ENCODE assay signal across 27 mouse cellular contexts in genomic region chr8:124630891-124631290, GRCm38 (mm10). TPM values are rescaled to one million over a fixed set of nuclear protein-coding genes. Genes with fewer than 3 reads are reported as not detected.
DNase-seq lines count a peak whose midpoint lies in the region; ATAC-seq and TF ChIP-seq lines count a peak whose summit lies in the region.
"Had no signal": no experiment of that assay in that cellular context is flagged by ENCODE, and none has a peak within 500 bp of the region (broad histone marks: within the 10 kb centered on the region; RNA-seq: fewer than 3 reads in every experiment).

No protein-coding gene starts in this region.

- no peak for TF ChIP-seq CTCF in cerebellum, adult 2 months (IDR thresholded peaks at IDR 0.05; ENCODE audit: borderline replicate concordance, insufficient read depth, low read depth, low read length)
- no peak for TF ChIP-seq CTCF in hindbrain, postnatal 0 days (IDR thresholded peaks at IDR 0.05; ENCODE audit: low read depth)

- H3K4me2 ChIP-seq in hindbrain, postnatal 0 days (ENCODE audit: low read depth, low read length) = no peak overlapping the region
- H3K4me2 ChIP-seq in hindbrain, embryonic 12.5 days (replicated peaks) = no peak overlapping the region
- no peak overlapping the region for H3K4me2 ChIP-seq in neural tube, embryonic 14.5 days (ENCODE audit: low read depth, low read length)
- no peak overlapping the region for H3K4me2 ChIP-seq in neural tube, embryonic 15.5 days
- H3K4me2 ChIP-seq: embryonic facial prominence, embryonic 12.5 days; embryonic facial prominence, embryonic 15.5 days; heart, embryonic 12.5 days; heart, embryonic 15.5 days; hindbrain, embryonic 15.5 days; intestine, embryonic 15.5 days had no signal

- no peak for ATAC-seq in hindbrain, postnatal 0 days
- no peak for ATAC-seq in hindbrain, embryonic 12.5 days (ENCODE audit: low FRiP score)
- no peak for ATAC-seq in neural tube, embryonic 14.5 days (ENCODE audit: low read depth)
- no peak for ATAC-seq in neural tube, embryonic 15.5 days (ENCODE audit: low FRiP score)
- ATAC-seq: forebrain, embryonic 14.5 days; forebrain, postnatal 0 days; intestine, embryonic 15.5 days; Patski had no signal

- WGBS in cerebellum, adult 2 months = 48% methylated on average over 4 of the region's 4 CpGs
- WGBS in hindbrain, postnatal 0 days = 58% methylated on average over 4 of the region's 4 CpGs
- 84% methylated on average over 4 of the region's 4 CpGs for WGBS in hindbrain, embryonic 12.5 days
- WGBS in neural tube, embryonic 14.5 days = 79% methylated on average over 4 of the region's 4 CpGs
- WGBS in neural tube, embryonic 15.5 days = 84% methylated on average over 4 of the region's 4 CpGs

- no peak for DNase-seq in cerebellum, adult 2 months
- no peak for DNase-seq in cerebellum, adult 8-10 months
- peak; percentile 26 for DNase-seq in gastrocnemius, adult 18-20 months (ENCODE audit: low spot score)
- no peak for DNase-seq in gastrocnemius, postnatal 10 days
- DNase-seq in hindbrain, postnatal 0 days (ENCODE audit: low spot score) = no peak
- DNase-seq: adrenal gland, postnatal 10 days; adrenal gland, postnatal 36 days; forebrain, postnatal 0 days had no signal

- no peaks in the 10 kb centered on the region; the same call in 1 of the 2 replicates for H3K36me3 ChIP-seq in hindbrain, postnatal 0 days (ENCODE audit: insufficient read depth, low read length)
- H3K36me3 ChIP-seq in hindbrain, embryonic 12.5 days = peaks cover 3% of the 10 kb centered on the region
- no peaks in the 10 kb centered on the region for H3K36me3 ChIP-seq in neural tube, embryonic 14.5 days (ENCODE audit: control insufficient read depth, insufficient read depth, low read length)
- peaks cover 8% of the 10 kb centered on the region; the same call in 1 of the 2 replicates for H3K36me3 ChIP-seq in neural tube, embryonic 15.5 days
- H3K36me3 ChIP-seq: intestine, embryonic 15.5 days had no signal

- H3K4me1 ChIP-seq in cerebellum, adult 2 months (ENCODE audit: control insufficient read depth, insufficient read depth, low read length) = peaks cover 26% of the 10 kb centered on the region
- H3K4me1 ChIP-seq in hindbrain, postnatal 0 days (ENCODE audit: insufficient read depth, low read length) = peaks cover 9% of the 10 kb centered on the region
- no peaks in the 10 kb centered on the region for H3K4me1 ChIP-seq in hindbrain, embryonic 12.5 days
- no peaks in the 10 kb centered on the region for H3K4me1 ChIP-seq in neural tube, embryonic 14.5 days (ENCODE audit: control insufficient read depth, insufficient read depth, low read length)
- 0 out of 2 replicates have a peak, but pooled peaks cover 5% of the 10 kb centered on the region for H3K4me1 ChIP-seq in neural tube, embryonic 15.5 days

- no peak overlapping the region for H3K4me3 ChIP-seq in cerebellum, adult 2 months (replicated peaks; ENCODE audit: insufficient read depth, low read depth, low read length)
- no peak overlapping the region for H3K4me3 ChIP-seq in hindbrain, postnatal 0 days (ENCODE audit: low read length)
- H3K4me3 ChIP-seq in hindbrain, embryonic 12.5 days = no peak overlapping the region
- H3K4me3 ChIP-seq in neural tube, embryonic 14.5 days (ENCODE audit: low read depth, low read length) = no peak overlapping the region
- no peak overlapping the region for H3K4me3 ChIP-seq in neural tube, embryonic 15.5 days (replicated peaks)
- H3K4me3 ChIP-seq: embryonic facial prominence, embryonic 12.5 days; embryonic facial prominence, embryonic 15.5 days; heart, embryonic 12.5 days; heart, embryonic 15.5 days; hindbrain, embryonic 15.5 days; intestine, embryonic 15.5 days had no signal

- no peaks in the 10 kb centered on the region for H3K9me3 ChIP-seq in hindbrain, postnatal 0 days (ENCODE audit: low read length)
- no peaks in the 10 kb centered on the region for H3K9me3 ChIP-seq in hindbrain, embryonic 12.5 days (replicated peaks)
- H3K9me3 ChIP-seq in neural tube, embryonic 14.5 days (ENCODE audit: control insufficient read depth, low read length) = no peaks in the 10 kb centered on the region
- H3K9me3 ChIP-seq in neural tube, embryonic 15.5 days (replicated peaks) = no peaks in the 10 kb centered on the region
- H3K9me3 ChIP-seq: embryonic facial prominence, embryonic 12.5 days; embryonic facial prominence, embryonic 15.5 days; heart, embryonic 12.5 days; heart, embryonic 15.5 days; hindbrain, embryonic 15.5 days; intestine, embryonic 15.5 days had no signal

- TF ChIP-seq POLR2A in cerebellum, adult 2 months (IDR thresholded peaks at IDR 0.05; ENCODE audit: borderline replicate concordance, insufficient read depth, low read length) = no peak

- no peak overlapping the region for H3K9ac ChIP-seq in hindbrain, postnatal 0 days (replicated peaks; ENCODE audit: low read length)
- H3K9ac ChIP-seq in hindbrain, embryonic 12.5 days = no peak overlapping the region
- no peak overlapping the region for H3K9ac ChIP-seq in neural tube, embryonic 14.5 days (replicated peaks; ENCODE audit: low read depth, low read length)
- no peak overlapping the region for H3K9ac ChIP-seq in neural tube, embryonic 15.5 days (replicated peaks)
- H3K9ac ChIP-seq: embryonic facial prominence, embryonic 12.5 days; embryonic facial prominence, embryonic 15.5 days; forebrain, postnatal 0 days; heart, embryonic 12.5 days; hindbrain, embryonic 15.5 days; intestine, embryonic 15.5 days had no signal

- peak overlapping the region; percentile 42; the same call in 1 of the 2 replicates for H3K27ac ChIP-seq in cerebellum, adult 2 months (ENCODE audit: insufficient read depth, low read length)
- peak overlapping the region; percentile 48; the same call in 1 of the 2 replicates for H3K27ac ChIP-seq in hindbrain, postnatal 0 days
- no peak overlapping the region for H3K27ac ChIP-seq in hindbrain, embryonic 12.5 days
- H3K27ac ChIP-seq in neural tube, embryonic 14.5 days (ENCODE audit: low read depth, low read length) = peak overlapping the region; percentile 6; the same call in 1 of the 2 replicates
- H3K27ac ChIP-seq in neural tube, embryonic 15.5 days (replicated peaks) = no peak overlapping the region
- H3K27ac ChIP-seq: embryonic facial prominence, embryonic 12.5 days; embryonic facial prominence, embryonic 15.5 days; hindbrain, embryonic 15.5 days had no signal

- H3K27me3 ChIP-seq in cerebellum, adult 2 months (ENCODE audit: control insufficient read depth, insufficient read depth, low read length) = no peaks in the 10 kb centered on the region
- no peaks in the 10 kb centered on the region for H3K27me3 ChIP-seq in hindbrain, postnatal 0 days (ENCODE audit: insufficient read depth, low read length)
- no peaks in the 10 kb centered on the region for H3K27me3 ChIP-seq in hindbrain, embryonic 12.5 days
- no peaks in the 10 kb centered on the region for H3K27me3 ChIP-seq in neural tube, embryonic 14.5 days (ENCODE audit: control insufficient read depth, insufficient read depth, low read length)
- H3K27me3 ChIP-seq in neural tube, embryonic 15.5 days (replicated peaks) = no peaks in the 10 kb centered on the region
- H3K27me3 ChIP-seq: embryonic facial prominence, embryonic 12.5 days; embryonic facial prominence, embryonic 15.5 days; heart, embryonic 12.5 days; heart, embryonic 15.5 days; hindbrain, embryonic 15.5 days; intestine, embryonic 15.5 days; Patski had no signal

RNA-seq across cellular contexts. Expression of gene 2310022B05Rik, which starts 32.3 kb away (rescaled TPM):
- 63.8 and 67.8 TPM in 2 replicates for polyA plus RNA-seq in cerebellum, adult 2 months (2012; rRNA removed)
- 10 to 100 TPM; 10.0 to 15.7 TPM for total RNA-seq in gastrocnemius, adult 18-20 months (2021)
- 10 to 100 TPM; 31.7 to 42.0 TPM for total RNA-seq in gastrocnemius, postnatal 10 days (2021)
- 100 and 106 TPM in 2 replicates for total RNA-seq in hindbrain, postnatal 0 days (2014; rRNA removed)
- 27.0 and 30.2 TPM in 2 replicates for polyA plus RNA-seq in hindbrain, postnatal 0 days (2015; fragmentation: Nextera tagmentation; extraction: Ambion mirVana)
- 26.6 and 31.2 TPM in 2 replicates for polyA plus RNA-seq in hindbrain, embryonic 12.5 days (2016; fragmentation: Nextera tagmentation; extraction: Ambion mirVana)
- 21.9 and 25.2 TPM in 2 replicates for polyA plus RNA-seq in neural tube, embryonic 14.5 days (2014; fragmentation: Nextera tagmentation; extraction: Ambion mirVana)
- 15.4 and 16.1 TPM in 2 replicates for polyA plus RNA-seq in neural tube, embryonic 15.5 days (2015; fragmentation: Nextera tagmentation; extraction: Ambion mirVana)

RNA-seq across cellular contexts. Expression of gene Capn9, which starts 55.0 kb away (rescaled TPM):
- polyA plus RNA-seq in cerebellum, adult 2 months (2012; rRNA removed) = 0.06 and 0.08 TPM in 2 replicates
- not detected for total RNA-seq in gastrocnemius, adult 18-20 months (2021)
- total RNA-seq in gastrocnemius, postnatal 10 days (2021) = not detected
- total RNA-seq in hindbrain, postnatal 0 days (2014; rRNA removed) = not detected in 2 replicates
- 0.29 and 0.39 TPM in 2 replicates for polyA plus RNA-seq in hindbrain, postnatal 0 days (2015; fragmentation: Nextera tagmentation; extraction: Ambion mirVana)
- not detected in 2 replicates for polyA plus RNA-seq in hindbrain, embryonic 12.5 days (2016; fragmentation: Nextera tagmentation; extraction: Ambion mirVana)
- 0.26 and 0.36 TPM in 2 replicates for polyA plus RNA-seq in neural tube, embryonic 14.5 days (2014; fragmentation: Nextera tagmentation; extraction: Ambion mirVana)
- 0.17 and 0.45 TPM in 2 replicates for polyA plus RNA-seq in neural tube, embryonic 15.5 days (2015; fragmentation: Nextera tagmentation; extraction: Ambion mirVana)
- total RNA-seq: CH12.LX; common myeloid progenitor, adult 5-6 weeks; forebrain, postnatal 0 days; G1E; gastrocnemius, adult 8-10 months; gastrocnemius, postnatal 4 days; heart, adult 18-20 months had no signal
- polyA plus RNA-seq: embryonic facial prominence, embryonic 12.5 days; forebrain, embryonic 11.5 days; G1E; hindbrain, embryonic 11.5 days; Patski had no signal

Comparison
In these comparisons a context has a peak if more than half of its experiments do, and no peak if none do; other contexts are left out.
1. H3K27ac ChIP-seq: peak in cerebellum, adult 2 months (single experiment), hindbrain, postnatal 0 days (single experiment) and neural tube, embryonic 14.5 days (single experiment); none in hindbrain, embryonic 12.5 days (single experiment) and neural tube, embryonic 15.5 days (single experiment).